Comparison of ENCODE assay signal across 7 mouse cellular contexts in the genomic region with DNA sequence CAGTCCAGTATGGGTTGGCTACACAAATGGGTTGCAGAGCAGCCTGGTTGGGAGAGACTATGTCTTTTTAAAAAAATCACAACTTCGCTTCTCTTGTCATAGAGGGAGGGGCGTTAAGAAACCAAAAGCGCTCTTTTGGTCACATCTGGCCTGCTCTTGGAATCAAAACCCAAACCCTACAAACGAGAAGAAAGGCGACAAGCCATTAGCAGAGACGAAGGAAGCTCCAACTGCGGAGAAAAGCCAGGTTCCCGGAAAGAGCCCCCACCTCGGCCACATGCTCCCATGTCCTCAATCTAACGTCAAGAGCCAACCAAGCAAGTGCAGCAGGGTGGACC. TPM values are rescaled to one million over a fixed set of nuclear protein-coding genes. Genes with fewer than 3 reads are reported as not detected.
DNase-seq lines count a peak whose midpoint lies in the region; ATAC-seq lines count a peak whose summit lies in the region.

No protein-coding gene starts in this region.

- H3K27me3 ChIP-seq in megakaryocyte, embryonic 14.5 days (replicated peaks): peaks cover 3% of the 10 kb centered on the region
- peaks cover 3% of the 10 kb centered on the region for H3K27me3 ChIP-seq in erythroblast, embryonic 14.5 days (ENCODE audit: control insufficient read depth)
- no peaks in the 10 kb centered on the region for H3K27me3 ChIP-seq in limb, embryonic 13.5 days
- H3K27me3 ChIP-seq in stomach, embryonic 15.5 days (replicated peaks): no peaks in the 10 kb centered on the region

- ATAC-seq in megakaryocyte, adult 5-6 weeks (ENCODE audit: poor library complexity, severe bottlenecking): no peak
- ATAC-seq in limb, embryonic 13.5 days (ENCODE audit: low FRiP score, low read depth): no peak
- no peak; the same call in 1 of the 2 replicates for ATAC-seq in stomach, embryonic 15.5 days (ENCODE audit: insufficient read depth, low FRiP score, low read depth)
- ATAC-seq in erythroid progenitor cell, adult 5-6 weeks (replicated peaks; ENCODE audit: low FRiP score, poor library complexity, severe bottlenecking): no peak

- 0% methylated on average over 10 of the region's 10 CpGs for WGBS in limb, embryonic 13.5 days
- under 1% methylated on average over 10 of the region's 10 CpGs for WGBS in stomach, embryonic 15.5 days

- H3K4me3 ChIP-seq in megakaryocyte, embryonic 14.5 days (replicated peaks): peak overlapping the region; percentile 97
- H3K4me3 ChIP-seq in erythroblast, embryonic 14.5 days (replicated peaks): peak overlapping the region; percentile 97
- peak overlapping the region; percentile 97 for H3K4me3 ChIP-seq in limb, embryonic 13.5 days
- peak overlapping the region; percentile 93 for H3K4me3 ChIP-seq in stomach, embryonic 15.5 days (replicated peaks)

- H3K9ac ChIP-seq in limb, embryonic 13.5 days: peak overlapping the region; percentile 96
- H3K9ac ChIP-seq in stomach, embryonic 15.5 days: peak overlapping the region; percentile 77

- no peaks in the 10 kb centered on the region for H3K9me3 ChIP-seq in megakaryocyte, embryonic 14.5 days
- H3K9me3 ChIP-seq in erythroblast, embryonic 14.5 days (ENCODE audit: control insufficient read depth, low read length): no peaks in the 10 kb centered on the region
- no peaks in the 10 kb centered on the region for H3K9me3 ChIP-seq in limb, embryonic 13.5 days
- no peaks in the 10 kb centered on the region for H3K9me3 ChIP-seq in stomach, embryonic 15.5 days

- peaks cover 26% of the 10 kb centered on the region for H3K36me3 ChIP-seq in megakaryocyte, embryonic 14.5 days (replicated peaks; ENCODE audit: low read length)
- H3K36me3 ChIP-seq in erythroblast, embryonic 14.5 days (ENCODE audit: control insufficient read depth): peaks cover 37% of the 10 kb centered on the region
- peaks cover 20% of the 10 kb centered on the region for H3K36me3 ChIP-seq in limb, embryonic 13.5 days
- no peaks in the 10 kb centered on the region for H3K36me3 ChIP-seq in stomach, embryonic 15.5 days

- peak overlapping the region; percentile 99 for H3K27ac ChIP-seq in limb, embryonic 13.5 days
- peak overlapping the region; percentile 97 for H3K27ac ChIP-seq in stomach, embryonic 15.5 days

- no peak for DNase-seq in gastrocnemius, adult 18-20 months (ENCODE audit: low spot score)

- peak overlapping the region; percentile 76 for H3K4me2 ChIP-seq in limb, embryonic 13.5 days (replicated peaks)
- H3K4me2 ChIP-seq in stomach, embryonic 15.5 days: peak overlapping the region; percentile 66

- peaks cover 27% of the 10 kb centered on the region for H3K4me1 ChIP-seq in megakaryocyte, embryonic 14.5 days
- peaks cover 32% of the 10 kb centered on the region for H3K4me1 ChIP-seq in erythroblast, embryonic 14.5 days (ENCODE audit: control insufficient read depth)
- peaks cover 24% of the 10 kb centered on the region for H3K4me1 ChIP-seq in limb, embryonic 13.5 days
- H3K4me1 ChIP-seq in stomach, embryonic 15.5 days: peaks cover 5% of the 10 kb centered on the region; the same call in 1 of the 2 replicates

RNA-seq across cellular contexts. Expression of a gene that starts 1.2 kb away (rescaled TPM):
- 7.4 and 21.8 TPM in 2 replicates for polyA plus RNA-seq in megakaryocyte, embryonic 14.5 days (2012; ENCODE audit: insufficient read depth, low replicate concordance)
- total RNA-seq in megakaryocyte, adult 5-6 weeks (2015): 64.8 and 75.1 TPM in 2 replicates
- total RNA-seq in megakaryocyte, adult 5-6 weeks (2017): 81.1 and 97.2 TPM in 2 replicates
- polyA plus RNA-seq in erythroblast, embryonic 14.5 days (2012): 1.4 and 1.5 TPM in 2 replicates
- polyA plus RNA-seq in limb, embryonic 13.5 days (2015; fragmentation: Nextera tagmentation; extraction: Ambion mirVana): 49.3 and 50.3 TPM in 2 replicates
- polyA plus RNA-seq in stomach, embryonic 15.5 days (2015; fragmentation: Nextera tagmentation; extraction: Ambion mirVana): 38.2 and 41.5 TPM in 2 replicates
- total RNA-seq in erythroid progenitor cell, adult 5-6 weeks (2015; ENCODE audit: low replicate concordance): 63.1 and 109 TPM in 2 replicates
- total RNA-seq in erythroid progenitor cell, adult 5-6 weeks (2017; ENCODE audit: low replicate concordance): 75.3 and 85.3 TPM in 2 replicates
- total RNA-seq in gastrocnemius, adult 18-20 months (2021): 10 to 100 TPM; 24.1 to 34.5 TPM

RNA-seq across cellular contexts. Expression of a gene that starts 8.8 kb away (rescaled TPM):
- 0.70 TPM in 1 of 2 replicates, not detected in the other for polyA plus RNA-seq in megakaryocyte, embryonic 14.5 days (2012; ENCODE audit: insufficient read depth, low replicate concordance)
- 45.5 and 46.1 TPM in 2 replicates for total RNA-seq in megakaryocyte, adult 5-6 weeks (2015)
- 27.6 and 31.5 TPM in 2 replicates for total RNA-seq in megakaryocyte, adult 5-6 weeks (2017)
- 0.13 and 0.25 TPM in 2 replicates for polyA plus RNA-seq in erythroblast, embryonic 14.5 days (2012)
- 40.3 and 43.9 TPM in 2 replicates for polyA plus RNA-seq in limb, embryonic 13.5 days (2015; fragmentation: Nextera tagmentation; extraction: Ambion mirVana)
- polyA plus RNA-seq in stomach, embryonic 15.5 days (2015; fragmentation: Nextera tagmentation; extraction: Ambion mirVana): 28.4 and 29.6 TPM in 2 replicates
- 65.6 and 75.5 TPM in 2 replicates for total RNA-seq in erythroid progenitor cell, adult 5-6 weeks (2015; ENCODE audit: low replicate concordance)
- 45.8 and 47.3 TPM in 2 replicates for total RNA-seq in erythroid progenitor cell, adult 5-6 weeks (2017; ENCODE audit: low replicate concordance)
- total RNA-seq in gastrocnemius, adult 18-20 months (2021): 10 to 100 TPM; 21.2 to 22.2 TPM

Comparison
In these comparisons a context has a peak if more than half of its experiments do, and no peak if none do; other contexts are left out.
1. RNA of a gene that starts 8.8 kb away (polyA plus RNA-seq): 40.3 to 43.9 TPM in limb, embryonic 13.5 days and 28.4 to 29.6 TPM in stomach, embryonic 15.5 days; 0.70 TPM in megakaryocyte, embryonic 14.5 days and 0.13 to 0.25 TPM in erythroblast, embryonic 14.5 days; every median in the first group is over 10 times any median in the second.
2. Peak in every context shown above with its lines, with median percentiles within 50 percentile points of each other: H3K4me3 ChIP-seq.